Mouse (Mus musculus): ENCODE data around the gene Zfp84.

- TF ChIP-seq POLR2A (IDR thresholded peaks at IDR 0.05; ENCODE audit: insufficient read length, low read depth) (no peak), REST (IDR thresholded peaks at IDR 0.05; ENCODE audit: insufficient read depth, insufficient read length) (no peak), TCF12 (IDR thresholded peaks at IDR 0.05; ENCODE audit: insufficient read depth, poor library complexity, severe bottlenecking) (no peak), E2F4 (IDR thresholded peaks at IDR 0.05; ENCODE audit: insufficient read depth) (no peak)
Measured at GRCm38 (mm10) chr7:29815061-29815784, 46.9 kb downstream of the Zfp84 start.

Data from myocyte (in vitro differentiated cells).